Mouse (Mus musculus): ENCODE data around the gene Aifm2. TPM values are rescaled to one million over a fixed set of nuclear protein-coding genes. Genes with fewer than 3 reads are reported as not detected.

Aifm2 gene
- total and polyA plus RNA-seq, 3 experiments, result 4.1 to 7.4 (median 7.3) TPM

DNA sequence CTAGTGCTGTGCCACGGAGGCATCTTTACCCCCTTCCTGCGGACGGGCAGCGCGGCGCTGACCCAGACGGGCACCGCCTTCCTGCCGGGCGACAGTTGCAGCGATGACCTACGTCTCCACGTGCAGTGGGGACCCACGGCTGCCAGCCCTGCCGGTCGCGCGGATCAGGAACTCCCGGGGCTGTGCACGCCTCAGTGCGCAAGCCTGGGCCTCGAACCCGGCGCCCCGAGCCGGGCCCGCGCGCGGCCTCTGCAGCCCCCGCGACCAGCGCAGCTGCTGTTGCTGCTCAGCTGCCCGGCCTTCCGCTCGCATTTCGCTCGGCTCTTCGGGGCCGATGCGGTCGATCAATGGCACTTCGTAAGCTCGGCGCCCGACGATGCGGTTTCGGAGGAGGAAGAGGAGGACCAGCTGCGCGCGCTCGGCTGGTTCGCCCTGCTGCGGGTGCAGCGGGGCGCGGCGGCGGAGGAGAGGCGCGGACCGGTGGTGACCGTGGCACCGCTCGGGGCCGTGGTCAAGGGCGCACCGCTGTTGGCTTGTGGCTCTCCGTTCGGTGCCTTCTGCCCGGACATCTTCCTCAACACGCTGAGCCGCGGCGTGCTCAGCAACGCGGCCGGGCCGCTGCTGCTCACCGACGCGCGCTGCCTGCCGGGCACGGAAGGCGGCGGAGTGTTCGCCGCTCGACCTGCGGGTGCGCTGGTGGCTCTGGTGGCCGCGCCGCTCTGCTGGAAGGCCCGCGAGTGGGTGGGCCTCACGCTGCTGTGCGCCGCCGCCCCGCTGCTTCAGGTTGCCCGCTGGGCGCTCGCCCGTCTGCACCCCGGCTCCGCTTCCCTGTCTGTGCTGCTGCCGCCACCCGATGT is 19.1 kb upstream of the Aifm2 start:
- H3K4me3 ChIP-seq (ENCODE audit: low read depth, low read length), result peak overlapping the region; percentile 97
- peaks cover 68% of the 10 kb centered on the region for H3K36me3 ChIP-seq (replicated peaks)
- ATAC-seq (ENCODE audit: extremely low read depth, insufficient number of reproducible peaks, low FRiP score, poor library complexity, severe bottlenecking) (no peak), DNase-seq (ENCODE audit: low spot score) (no peak)
- no peak for TF ChIP-seq POLR2AphosphoS5 (IDR thresholded peaks at IDR 0.05; ENCODE audit: insufficient replicate concordance, low read depth, low read length)
- no peak for TF ChIP-seq CTCF (IDR thresholded peaks at IDR 0.05; ENCODE audit: low read depth, low read length)
- TF ChIP-seq TAL1 (conservative IDR thresholded peaks at IDR 0.05; ENCODE audit: low read depth, low read length), result no peak
- no peak for TF ChIP-seq GATA1 (IDR thresholded peaks at IDR 0.05; ENCODE audit: borderline replicate concordance, low read length)
- TF ChIP-seq GATA2 (IDR thresholded peaks at IDR 0.05; ENCODE audit: borderline replicate concordance, low read depth, low read length), result no peak
- H3K9me3 ChIP-seq (replicated peaks), result no peaks in the 10 kb centered on the region
- H3K27me3 ChIP-seq (ENCODE audit: insufficient read depth, low read length), result no peaks in the 10 kb centered on the region
- peaks cover 21% of the 10 kb centered on the region for H3K4me1 ChIP-seq (ENCODE audit: insufficient read depth, low read depth, low read length)

DNA sequence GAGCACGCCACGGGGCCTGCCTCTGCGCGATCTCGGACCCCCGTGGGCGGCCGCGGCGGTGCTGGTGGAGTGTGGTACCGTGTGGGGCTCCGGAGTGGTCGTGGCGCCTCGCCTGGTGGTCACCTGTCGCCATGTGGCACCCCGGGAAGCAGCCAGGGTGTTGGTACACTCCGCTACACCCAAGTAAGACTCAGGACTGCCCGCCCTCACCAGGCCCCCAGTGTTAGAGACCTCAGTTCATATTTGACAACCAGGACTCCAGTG is 18.6 kb upstream of the Aifm2 start:
- H3K36me3 ChIP-seq (replicated peaks), result peaks cover 67% of the 10 kb centered on the region
- no peaks in the 10 kb centered on the region for H3K27me3 ChIP-seq (ENCODE audit: insufficient read depth, low read length)
- ATAC-seq (ENCODE audit: extremely low read depth, insufficient number of reproducible peaks, low FRiP score, poor library complexity, severe bottlenecking), result no peak
- no peak for DNase-seq (ENCODE audit: low spot score)
- H3K9me3 ChIP-seq (replicated peaks), result no peaks in the 10 kb centered on the region
- H3K4me1 ChIP-seq (ENCODE audit: insufficient read depth, low read depth, low read length), result peaks cover 21% of the 10 kb centered on the region
- peak overlapping the region; percentile 97 for H3K4me3 ChIP-seq (ENCODE audit: low read depth, low read length)
- TF ChIP-seq TAL1 (conservative IDR thresholded peaks at IDR 0.05; ENCODE audit: low read depth, low read length) (no peak), POLR2AphosphoS5 (IDR thresholded peaks at IDR 0.05; ENCODE audit: insufficient replicate concordance, low read depth, low read length) (no peak), CTCF (IDR thresholded peaks at IDR 0.05; ENCODE audit: low read depth, low read length) (no peak), GATA2 (IDR thresholded peaks at IDR 0.05; ENCODE audit: borderline replicate concordance, low read depth, low read length) (no peak)

- ATAC-seq (ENCODE audit: extremely low read depth, insufficient number of reproducible peaks, low FRiP score, poor library complexity, severe bottlenecking) (no peak), DNase-seq (ENCODE audit: low spot score) (no peak)
- Histone ChIP-seq H3K9me3 (replicated peaks) (no peaks in the 10 kb centered on the region), H3K36me3 (replicated peaks) (peaks cover 67% of the 10 kb centered on the region), H3K4me1 (ENCODE audit: insufficient read depth, low read depth, low read length) (peaks cover 21% of the 10 kb centered on the region), H3K4me3 (ENCODE audit: low read depth, low read length) (peak overlapping the region; percentile 97; the same call in 1 of the 2 replicates), H3K27me3 (ENCODE audit: insufficient read depth, low read length) (no peaks in the 10 kb centered on the region)
- TF ChIP-seq GATA1 (IDR thresholded peaks at IDR 0.05; ENCODE audit: borderline replicate concordance, low read length) (no peak), CTCF (IDR thresholded peaks at IDR 0.05; ENCODE audit: low read depth, low read length) (no peak), POLR2AphosphoS5 (IDR thresholded peaks at IDR 0.05; ENCODE audit: insufficient replicate concordance, low read depth, low read length) (no peak), GATA2 (IDR thresholded peaks at IDR 0.05; ENCODE audit: borderline replicate concordance, low read depth, low read length) (no peak), TAL1 (conservative IDR thresholded peaks at IDR 0.05; ENCODE audit: low read depth, low read length) (no peak)
Measured at GRCm38 (mm10) chr10:61697028-61697427, 18.0 kb upstream of the Aifm2 start.

DNA sequence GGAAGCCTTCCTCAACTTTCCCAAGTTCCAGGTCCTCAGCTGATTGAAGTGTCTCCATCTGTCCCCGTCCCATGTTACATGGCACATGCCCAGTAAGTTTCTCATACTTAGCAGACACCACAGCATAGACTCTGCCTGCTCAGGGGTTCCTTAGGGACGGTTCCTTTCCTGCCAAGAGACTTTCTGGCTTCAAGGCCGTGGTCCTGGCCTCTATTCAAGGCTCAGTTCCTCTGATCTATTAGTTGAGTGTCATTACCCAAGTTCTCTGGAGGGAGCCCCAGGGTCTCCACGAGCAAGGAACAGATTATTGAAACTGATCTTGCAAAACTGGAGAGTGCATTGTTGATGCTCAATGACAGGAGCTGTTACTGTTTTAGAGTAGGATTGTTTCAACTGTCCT is 10.4 kb upstream of the Aifm2 start:
- TF ChIP-seq TAL1 (conservative IDR thresholded peaks at IDR 0.05; ENCODE audit: low read depth, low read length) (no peak), GATA1 (IDR thresholded peaks at IDR 0.05; ENCODE audit: borderline replicate concordance, low read length) (no peak), GATA2 (IDR thresholded peaks at IDR 0.05; ENCODE audit: borderline replicate concordance, low read depth, low read length) (no peak), POLR2AphosphoS5 (IDR thresholded peaks at IDR 0.05; ENCODE audit: insufficient replicate concordance, low read depth, low read length) (no peak), CTCF (IDR thresholded peaks at IDR 0.05; ENCODE audit: low read depth, low read length) (no peak)
- peaks cover 45% of the 10 kb centered on the region for H3K36me3 ChIP-seq (replicated peaks)
- peaks cover 9% of the 10 kb centered on the region; the same call in 1 of the 2 replicates for H3K4me1 ChIP-seq (ENCODE audit: insufficient read depth, low read depth, low read length)
- H3K4me3 ChIP-seq (ENCODE audit: low read depth, low read length), result no peak overlapping the region
- H3K9me3 ChIP-seq (replicated peaks), result no peaks in the 10 kb centered on the region
- H3K27me3 ChIP-seq (ENCODE audit: insufficient read depth, low read length), result no peaks in the 10 kb centered on the region
- DNase-seq (ENCODE audit: low spot score) (no peak), ATAC-seq (ENCODE audit: extremely low read depth, insufficient number of reproducible peaks, low FRiP score, poor library complexity, severe bottlenecking) (no peak)

DNA sequence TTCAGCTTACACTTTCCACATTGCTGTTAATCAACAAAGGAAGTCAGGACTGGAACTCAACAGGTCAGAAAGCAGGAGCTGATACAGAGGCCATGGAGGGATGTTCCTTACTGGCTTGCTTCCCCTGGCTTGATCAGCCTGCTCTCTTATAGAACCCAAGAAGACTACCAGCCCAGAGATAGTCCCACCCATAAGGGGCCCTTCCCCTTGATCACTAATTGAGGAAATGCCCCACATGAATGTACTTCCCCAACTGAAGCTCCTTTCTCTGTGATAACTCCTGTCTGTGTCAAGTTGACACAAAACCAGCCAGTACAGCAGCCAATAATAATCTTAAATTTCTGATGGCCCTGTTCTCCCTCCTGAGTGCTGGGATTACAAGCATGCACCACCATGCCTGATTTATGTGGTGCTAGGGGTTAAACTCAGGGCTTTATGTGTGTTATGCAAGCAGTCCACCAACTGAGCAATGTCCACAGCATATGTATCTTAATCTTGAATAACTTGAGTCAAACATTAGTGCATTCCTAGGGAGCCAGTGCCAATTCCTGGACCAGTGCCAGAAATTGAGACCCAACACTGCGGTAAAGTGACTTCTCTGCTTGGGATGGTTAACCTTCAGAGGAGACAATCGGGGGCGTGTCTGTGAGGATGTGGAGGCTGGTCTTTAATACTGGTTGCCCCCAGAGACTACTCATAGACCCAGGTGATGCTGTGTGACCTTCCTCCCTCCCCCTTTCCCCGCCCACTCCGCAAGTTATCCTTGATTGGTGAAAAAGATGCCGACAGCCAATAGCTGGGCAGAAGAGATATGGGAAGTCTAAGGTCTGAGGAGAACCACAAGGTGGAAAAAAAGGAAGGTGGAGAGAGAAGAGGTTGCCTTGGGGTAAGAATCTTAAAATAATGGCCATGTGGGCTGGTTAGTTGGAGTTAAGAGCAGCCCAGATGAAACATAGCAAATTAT is 8.4 kb upstream of the Aifm2 start:
- Histone ChIP-seq H3K27me3 (ENCODE audit: insufficient read depth, low read length) (peaks cover 9% of the 10 kb centered on the region; the same call in 1 of the 2 replicates), H3K4me1 (ENCODE audit: insufficient read depth, low read depth, low read length) (peaks cover 9% of the 10 kb centered on the region; the same call in 1 of the 2 replicates), H3K4me3 (ENCODE audit: low read depth, low read length) (no peak overlapping the region), H3K9me3 (replicated peaks) (no peaks in the 10 kb centered on the region), H3K36me3 (replicated peaks) (peaks cover 31% of the 10 kb centered on the region)
- DNase-seq (ENCODE audit: low spot score), result no peak
- ATAC-seq (ENCODE audit: extremely low read depth, insufficient number of reproducible peaks, low FRiP score, poor library complexity, severe bottlenecking), result no peak
- no peak for TF ChIP-seq CTCF (IDR thresholded peaks at IDR 0.05; ENCODE audit: low read depth, low read length)

DNA sequence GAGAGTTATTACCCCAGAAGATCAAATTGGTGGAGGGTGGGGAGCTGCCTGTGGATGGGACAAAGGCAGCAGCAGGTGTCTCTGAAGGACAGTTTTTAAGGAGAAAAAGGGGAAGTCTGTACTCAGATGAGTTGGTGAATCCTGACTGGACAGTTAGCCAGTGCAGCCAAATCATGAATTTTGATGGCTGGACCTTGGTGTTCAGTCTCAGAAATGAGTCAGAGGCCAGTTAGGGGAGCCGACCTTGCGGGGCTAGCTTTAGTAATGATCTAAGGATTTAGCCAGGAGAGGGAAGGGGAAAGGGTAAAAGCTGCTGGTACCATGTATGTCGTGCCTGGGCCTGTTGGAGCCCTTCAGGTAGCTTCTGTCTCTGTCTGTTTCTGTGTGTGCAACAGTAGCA is 1.5 kb upstream of the Aifm2 start:
- Histone ChIP-seq H3K4me1 (ENCODE audit: insufficient read depth, low read depth, low read length) (peaks cover 10% of the 10 kb centered on the region), H3K9me3 (replicated peaks) (no peaks in the 10 kb centered on the region), H3K4me3 (ENCODE audit: low read depth, low read length) (no peak overlapping the region), H3K36me3 (replicated peaks) (no peaks in the 10 kb centered on the region), H3K27me3 (ENCODE audit: insufficient read depth, low read length) (peaks cover 13% of the 10 kb centered on the region)
- DNase-seq (ENCODE audit: low spot score) (no peak), ATAC-seq (ENCODE audit: extremely low read depth, insufficient number of reproducible peaks, low FRiP score, poor library complexity, severe bottlenecking) (no peak)
- no peak for TF ChIP-seq TAL1 (conservative IDR thresholded peaks at IDR 0.05; ENCODE audit: low read depth, low read length)
- TF ChIP-seq CTCF (IDR thresholded peaks at IDR 0.05; ENCODE audit: low read depth, low read length), result no peak
- TF ChIP-seq GATA1 (IDR thresholded peaks at IDR 0.05; ENCODE audit: borderline replicate concordance, low read length), result no peak
- TF ChIP-seq POLR2AphosphoS5 (IDR thresholded peaks at IDR 0.05; ENCODE audit: insufficient replicate concordance, low read depth, low read length), result no peak
- TF ChIP-seq GATA2 (IDR thresholded peaks at IDR 0.05; ENCODE audit: borderline replicate concordance, low read depth, low read length), result no peak

All from G1E (cell line).